Mouse (Mus musculus): ENCODE results near the gene Frzb. TPM values are rescaled to one million over a fixed set of nuclear protein-coding genes. Genes with fewer than 3 reads are reported as not detected.
A peak's percentile ranks its signal among the peaks of the same experiment; 100 is the strongest.

Gene Frzb
- total RNA-seq, 4 experiments from 2014 or later: 17.9 to 26.9 (median 24.6) TPM

DNA sequence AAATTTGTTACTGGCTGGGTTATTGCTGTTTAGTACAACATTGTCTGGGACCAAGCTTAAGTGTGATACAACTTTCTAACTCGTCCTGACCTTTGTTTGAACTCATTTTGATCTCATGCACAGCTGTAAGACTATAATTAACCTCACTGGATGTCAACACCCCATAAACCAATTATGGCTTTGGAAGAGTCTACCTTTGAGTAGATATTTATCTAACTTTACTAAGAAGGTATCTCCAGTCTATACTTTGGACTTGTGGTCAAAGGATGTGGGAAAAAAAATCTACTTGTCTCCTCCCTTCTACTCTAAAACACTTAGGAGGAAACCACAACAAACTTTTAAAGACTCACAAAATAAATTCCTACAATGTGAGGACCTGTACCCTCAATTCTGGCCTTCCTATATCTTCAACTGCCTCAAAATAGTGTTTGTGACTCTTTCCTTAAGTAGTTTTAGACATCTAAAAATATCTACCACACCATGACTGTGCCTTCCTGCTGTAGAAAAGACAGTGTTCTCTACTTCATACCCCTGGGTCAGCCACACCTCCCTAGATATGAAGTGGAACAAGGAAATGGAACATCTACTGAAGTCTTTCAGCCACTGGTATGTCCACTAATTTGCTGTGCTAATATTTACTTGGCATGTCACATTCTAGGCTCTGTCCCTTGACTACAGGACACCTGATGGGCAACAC is 16.9 kb downstream of the Frzb start:
- no peak for DNase-seq (ENCODE audit: low spot score in 2 of 2)

DNA sequence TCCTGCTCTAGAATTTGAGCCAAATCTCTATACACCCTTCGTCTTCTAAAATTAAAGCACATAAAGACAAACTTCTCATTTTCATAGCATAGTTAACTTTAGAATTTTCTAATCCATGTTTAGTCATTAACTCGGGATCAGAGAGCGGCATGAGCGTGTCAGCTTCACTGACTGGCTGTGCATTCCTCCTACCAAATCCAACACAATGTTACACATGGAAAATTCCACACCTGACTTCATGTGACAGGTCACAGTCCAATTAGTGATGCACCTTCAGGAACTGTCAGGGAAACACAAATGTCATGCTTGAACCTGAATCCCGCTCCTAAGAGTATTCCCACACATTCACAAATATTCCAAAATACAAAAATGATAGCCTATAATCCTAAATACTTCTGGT is 24.3 kb downstream of the Frzb start:
- no peak for DNase-seq (ENCODE audit: low spot score in 2 of 2)

DNA sequence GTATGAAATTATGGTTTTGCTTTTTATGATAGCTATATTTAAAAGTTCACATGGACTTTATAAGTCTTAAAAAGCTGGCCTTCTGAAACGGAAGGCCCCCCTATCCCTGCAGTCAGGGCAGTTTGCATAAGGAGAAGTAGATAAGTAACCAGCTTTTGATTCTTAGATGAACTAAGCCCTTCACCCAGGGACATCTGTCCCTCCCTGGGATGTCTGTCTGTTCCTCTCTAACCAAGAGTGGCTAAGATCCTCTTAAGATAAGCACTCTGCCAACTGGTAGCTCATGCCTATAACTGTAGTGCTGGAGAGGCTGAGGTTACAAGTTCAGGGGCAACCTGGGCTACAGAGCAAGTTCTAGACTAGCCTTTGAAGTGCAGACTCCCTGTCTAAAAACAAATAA is 25.4 kb downstream of the Frzb start:
- DNase-seq (ENCODE audit: low spot score in 2 of 2): no peak

GRCm38 (mm10) chr2:80416286-80416685 is 31.1 kb downstream of the Frzb start:
- no peak for DNase-seq (ENCODE audit: low spot score in 2 of 2)

- DNase-seq (ENCODE audit: low spot score in 2 of 2): no peak
Measured at GRCm38 (mm10) chr2:80414387-80414786, 33.0 kb downstream of the Frzb start.

DNA sequence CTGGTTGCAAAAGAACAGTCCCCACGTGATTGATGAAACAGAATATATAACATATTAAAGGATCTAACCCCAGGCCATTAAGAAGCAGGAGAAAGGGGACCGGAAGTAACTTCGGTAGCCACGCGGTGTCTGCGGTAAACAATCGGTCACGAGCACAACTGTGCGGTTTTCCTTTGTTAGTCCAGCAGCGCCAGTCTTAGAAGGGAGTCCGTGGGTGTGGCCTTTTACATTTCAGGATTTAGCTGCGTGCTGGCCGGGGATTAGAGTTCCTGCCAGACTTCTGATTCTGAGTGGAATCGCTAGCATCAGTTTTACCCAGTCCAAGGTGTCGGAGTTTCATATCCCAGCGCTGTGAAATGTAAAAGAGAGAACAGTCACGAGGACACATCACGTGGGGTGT is 34.3 kb downstream of the Frzb start:
- no peak for DNase-seq (ENCODE audit: low spot score in 2 of 2)

- no peak for DNase-seq (ENCODE audit: low spot score in 2 of 2)
Measured at GRCm38 (mm10) chr2:80409893-80410574, 37.4 kb downstream of the Frzb start.

- no peak for DNase-seq (ENCODE audit: low spot score in 2 of 2)
Measured at GRCm38 (mm10) chr2:80404770-80405169, 42.7 kb downstream of the Frzb start.

DNA sequence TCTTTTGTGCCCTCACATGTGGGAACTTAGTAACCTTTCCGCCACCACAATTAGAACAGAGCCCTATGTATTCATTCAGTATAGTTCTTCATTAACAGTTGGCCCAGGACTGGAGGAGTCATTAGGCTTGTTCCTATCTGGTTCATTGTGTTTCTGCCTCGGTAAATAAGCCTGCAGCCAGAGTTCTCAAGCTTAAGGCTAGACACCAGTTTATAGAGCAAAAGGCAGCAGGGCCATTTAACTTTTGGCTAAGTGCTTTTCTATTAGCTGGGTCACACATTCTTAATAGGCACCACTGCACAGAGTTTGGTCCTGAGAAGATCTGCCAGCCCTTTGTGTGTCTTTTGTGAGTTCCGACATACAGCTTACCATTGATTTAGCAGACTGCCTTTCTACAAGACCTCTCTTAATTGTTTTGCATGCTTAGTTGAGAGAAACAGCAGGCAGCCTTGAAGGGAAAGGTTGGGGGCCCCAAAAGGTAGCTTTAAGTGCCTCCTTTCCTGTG is 48.8 kb downstream of the Frzb start:
- no peak for DNase-seq (ENCODE audit: low spot score in 2 of 2)

DNA sequence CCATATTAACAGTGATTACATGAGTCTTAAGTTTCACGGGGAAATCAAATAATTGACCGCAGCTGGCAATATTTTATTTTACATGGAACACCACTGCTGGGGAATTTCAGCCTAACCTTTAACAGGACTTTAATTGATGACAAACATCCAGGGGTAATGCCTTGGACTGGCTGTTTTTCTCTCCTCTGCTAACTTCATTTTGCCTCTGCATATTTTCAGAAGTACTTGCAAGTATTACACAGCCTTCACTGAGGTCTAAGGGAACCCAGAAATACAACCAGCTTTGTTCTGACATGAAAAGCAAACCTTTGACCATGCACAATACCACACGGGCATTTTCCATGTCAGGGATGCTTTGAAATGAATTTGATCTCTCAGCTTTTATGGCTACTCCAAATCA is 50.6 kb downstream of the Frzb start:
- DNase-seq (ENCODE audit: low spot score in 2 of 2): no peak

DNA sequence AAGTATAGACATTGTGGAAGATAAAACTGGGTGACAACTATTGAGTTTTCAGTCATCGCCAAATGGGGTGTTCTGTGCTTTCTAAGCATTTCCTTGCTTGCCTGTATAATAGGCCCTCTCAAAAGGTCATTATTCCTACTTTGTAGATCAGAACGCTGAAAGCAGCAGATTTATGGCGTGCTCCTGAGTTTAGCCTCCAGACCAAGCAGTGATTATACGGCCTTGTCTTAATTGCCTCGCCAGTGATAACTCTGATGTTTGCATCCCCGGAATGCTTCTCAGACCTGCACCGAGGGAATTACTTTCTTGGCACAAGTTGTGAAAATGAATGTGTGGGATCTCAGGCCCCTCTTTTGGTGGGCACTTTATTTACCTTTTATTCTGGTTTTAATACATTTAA is 51.4 kb downstream of the Frzb start:
- DNase-seq (ENCODE audit: low spot score in 2 of 2): no peak

- peak in 1 of 2 experiments; percentile 8 for DNase-seq (ENCODE audit: low spot score in 2 of 2)
Measured at GRCm38 (mm10) chr2:80388341-80388740, 59.1 kb downstream of the Frzb start.

DNA sequence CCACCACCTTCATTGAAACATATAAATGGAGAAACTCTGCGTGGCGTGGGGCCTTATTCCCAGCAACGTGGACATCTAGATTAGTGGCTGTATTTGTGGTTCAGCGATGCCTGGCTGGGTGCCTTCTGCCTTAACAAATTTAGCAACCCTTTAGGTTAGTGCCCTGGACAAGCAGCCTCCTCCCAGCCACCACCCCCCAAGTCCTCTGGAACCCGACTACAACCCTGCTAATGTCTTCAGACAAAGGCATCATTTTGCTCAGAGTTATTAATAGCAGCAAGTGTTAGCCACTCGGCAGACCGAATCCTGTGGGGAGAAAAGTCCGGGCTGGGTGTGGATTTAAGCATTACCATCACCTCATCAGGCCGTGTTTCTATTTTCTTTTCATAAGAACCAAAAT is 59.8 kb downstream of the Frzb start:
- DNase-seq (ENCODE audit: low spot score in 2 of 2): no peak

- no peak for DNase-seq (ENCODE audit: low spot score in 2 of 2)
Measured at GRCm38 (mm10) chr2:80386255-80386654, 61.2 kb downstream of the Frzb start.

- DNase-seq (ENCODE audit: low spot score in 2 of 2): no peak
Measured at GRCm38 (mm10) chr2:80384447-80384846, 63.0 kb downstream of the Frzb start.

GRCm38 (mm10) chr2:80379848-80380247 is 67.6 kb downstream of the Frzb start:
- no peak for DNase-seq (ENCODE audit: low spot score in 2 of 2)

DNA sequence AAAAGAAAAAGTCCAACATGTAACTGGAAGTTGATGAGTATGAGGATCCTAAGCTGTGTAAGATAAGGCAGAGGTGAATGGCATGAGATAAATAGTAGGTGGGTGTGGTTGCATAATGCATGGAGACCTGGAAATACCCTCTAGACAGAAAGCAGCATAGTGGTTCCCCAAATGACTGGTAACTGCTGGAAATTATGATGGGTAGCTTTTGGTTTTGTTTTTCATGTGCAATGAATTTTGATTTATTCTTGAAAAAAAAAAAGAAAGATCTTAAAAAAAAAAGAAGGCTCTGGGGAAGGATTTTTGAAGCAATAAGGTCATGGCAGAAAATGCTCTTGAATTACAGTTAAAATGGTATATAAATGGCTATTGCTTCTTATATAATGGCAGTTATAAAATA is 72.5 kb downstream of the Frzb start:
- no peak for DNase-seq (ENCODE audit: low spot score in 2 of 2)

GRCm38 (mm10) chr2:80371458-80371857 is 76.0 kb downstream of the Frzb start:
- DNase-seq (ENCODE audit: low spot score in 2 of 2): no peak

Other genes starting within 250 kb of the Frzb start
- gene Prdx6b, start 155.2 kb downstream of the Frzb start, total RNA-seq (2022): not detected
- gene Dnajc10, start 132.2 kb downstream of the Frzb start, total RNA-seq (2022): 10 to 100 TPM; 67.8 to 74.4 (median 72.1) TPM
- gene Nckap1, start 133.8 kb upstream of the Frzb start, total RNA-seq (2022): 100 to 1,000 TPM; 371 to 450 (median 413) TPM
- 10 to 100 TPM; 18.2 to 23.2 (median 22.5) TPM for gene Dusp19, start 169.4 kb upstream of the Frzb start, total RNA-seq (2022)
- 10 to 100 TPM; 13.6 to 17.2 (median 15.3) TPM for gene Nup35, start 169.6 kb upstream of the Frzb start, total RNA-seq (2022)

Measured in left cerebral cortex, adult 8-10 months (tissue).